Mouse (Mus musculus) hematopoietic stem cell, adult 5-6 weeks (primary cell): ENCODE measurements at regions not wholly inside any gene's neighbourhood (a gene's known extent, or its start where the extent isn't known, plus 50 kb on each side); places are given as distances from the start of the nearest gene placed in this dataset.
"Not testable (repeated sequence)": the region's sequence is repeated elsewhere in the genome, so short reads cannot be mapped to it uniquely, and the experiment has no call there.

Experiments used
- ATAC-seq, 2 experiments: fragments of 125-278 bp in 1 of 2; replicated peaks in 1 of 2; 2 replicates each; pipeline ENCODE4 v1.8.0; 2016 to 2017; ENCODE audit warnings: inconsistent platforms in 2 of 2, mild to moderate bottlenecking in 2 of 2, moderate number of reproducible peaks in 2 of 2, low read depth in 1 of 2, moderate TSS enrichment in 1 of 2; ENCODE audit not compliant: low FRiP score in 2 of 2, poor library complexity in 2 of 2, severe bottlenecking in 2 of 2, insufficient read depth in 1 of 2, low TSS enrichment in 1 of 2

DNA sequence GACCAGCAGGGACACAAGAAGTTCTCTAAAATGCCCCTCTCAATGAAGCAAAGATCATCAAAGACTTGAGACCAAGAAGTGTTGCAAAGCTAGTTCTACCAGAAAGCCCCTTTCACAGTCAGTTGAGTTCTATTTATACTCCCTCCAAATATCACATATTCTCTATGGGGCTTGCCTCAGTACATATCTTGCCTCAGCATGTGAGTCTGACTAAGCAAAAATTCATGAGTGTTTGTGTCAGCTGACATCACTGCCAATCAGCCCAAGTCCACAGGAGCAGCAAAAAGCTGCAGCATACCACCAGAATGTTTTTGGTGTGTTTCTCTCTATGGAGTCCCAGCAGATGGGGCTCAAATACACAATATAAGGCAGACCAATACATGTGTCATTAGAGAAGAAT lies 631.6 kb downstream of the Rpia start:
- no peak for ATAC-seq

DNA sequence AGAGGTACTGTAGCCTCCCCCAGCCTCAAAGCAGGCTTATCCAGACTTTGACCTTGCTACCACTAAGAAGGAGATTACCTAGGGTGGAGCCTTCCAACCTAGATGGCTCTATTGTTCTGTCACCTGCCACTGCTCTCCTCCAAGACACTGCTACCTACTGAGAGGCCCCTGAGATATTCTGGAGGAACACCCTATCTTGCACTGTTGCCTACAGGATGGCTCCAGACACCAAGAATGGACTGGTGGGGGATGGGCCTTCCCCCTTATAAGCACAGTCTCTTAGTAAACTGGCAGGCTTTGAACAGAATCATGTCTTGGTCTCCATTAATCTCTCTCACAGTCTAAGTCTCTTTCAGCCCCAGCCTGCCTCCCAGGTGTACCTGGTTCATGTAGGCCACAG lies 636.3 kb downstream of the Rpia start:
- not testable (repeated sequence) for ATAC-seq

- not testable (repeated sequence) for ATAC-seq
Observed at GRCm38 (mm10) chr6:70151098-70151838, 640.8 kb downstream of the Rpia start.

DNA sequence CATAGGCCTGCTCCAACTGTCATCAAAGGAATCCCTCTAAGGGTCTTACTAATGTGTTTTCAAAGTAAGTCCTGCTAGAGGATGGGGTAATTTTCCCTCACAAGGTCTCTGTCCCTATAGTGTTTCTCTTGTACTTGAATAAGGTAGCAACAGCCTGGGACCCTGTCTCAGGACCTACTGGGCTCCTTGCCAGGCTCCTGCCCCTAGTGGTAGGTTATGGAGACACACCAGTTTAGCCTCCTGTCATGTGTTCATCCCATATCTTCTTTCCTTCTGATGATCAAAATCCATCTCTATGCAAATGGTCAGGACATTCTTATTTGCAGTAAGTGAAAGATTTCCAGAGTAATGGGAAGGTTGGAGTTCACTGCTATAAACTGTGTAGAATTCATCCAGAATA lies 645.0 kb downstream of the Rpia start:
- peak in 1 of 2 experiments; percentile 37; a peak in 1 of 4 replicates for ATAC-seq

DNA sequence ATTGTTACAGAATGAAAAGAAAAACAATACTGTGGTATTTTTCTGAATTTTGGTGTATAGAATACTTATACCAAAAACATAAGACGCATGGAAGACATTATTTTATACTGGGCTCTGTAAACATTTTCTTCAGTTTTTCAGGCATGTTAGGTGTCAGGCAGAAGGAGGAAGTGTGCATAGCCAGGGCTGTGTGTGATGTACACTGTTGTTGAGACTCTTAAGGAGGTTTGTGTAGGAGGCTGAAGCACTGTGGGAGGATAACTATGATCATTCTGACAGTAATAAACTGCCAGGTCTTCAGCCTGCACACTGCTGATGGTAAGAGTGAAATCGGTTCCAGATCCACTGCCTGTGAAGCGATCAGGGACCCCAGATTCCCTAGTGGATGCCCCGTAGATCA lies 648.7 kb downstream of the Rpia start:
- not testable (repeated sequence) for ATAC-seq

DNA sequence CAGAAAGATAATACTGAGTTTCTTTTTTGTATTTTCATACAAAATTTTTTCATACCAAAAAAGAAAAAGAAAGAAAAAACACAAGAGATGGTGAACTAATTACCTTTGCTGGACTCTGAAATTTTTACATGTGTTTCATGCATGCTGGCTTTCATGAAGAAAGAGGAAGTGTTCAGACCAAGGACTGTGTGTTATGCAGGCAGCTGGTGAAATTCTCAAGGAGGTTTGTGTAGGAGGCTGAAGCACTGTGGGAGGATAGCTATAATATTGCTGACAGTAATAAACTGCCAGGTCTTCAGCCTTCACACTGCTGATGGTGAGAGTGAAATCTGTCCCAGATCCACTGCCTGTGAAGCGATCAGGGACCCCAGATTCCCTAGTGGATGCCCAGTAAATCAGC lies 675.2 kb downstream of the Rpia start:
- peak in 1 of 2 experiments; percentile 66; a peak in 1 of 4 replicates for ATAC-seq

- no peak for ATAC-seq
Observed at GRCm38 (mm10) chr6:70111892-70112291, 680.1 kb downstream of the Rpia start.

DNA sequence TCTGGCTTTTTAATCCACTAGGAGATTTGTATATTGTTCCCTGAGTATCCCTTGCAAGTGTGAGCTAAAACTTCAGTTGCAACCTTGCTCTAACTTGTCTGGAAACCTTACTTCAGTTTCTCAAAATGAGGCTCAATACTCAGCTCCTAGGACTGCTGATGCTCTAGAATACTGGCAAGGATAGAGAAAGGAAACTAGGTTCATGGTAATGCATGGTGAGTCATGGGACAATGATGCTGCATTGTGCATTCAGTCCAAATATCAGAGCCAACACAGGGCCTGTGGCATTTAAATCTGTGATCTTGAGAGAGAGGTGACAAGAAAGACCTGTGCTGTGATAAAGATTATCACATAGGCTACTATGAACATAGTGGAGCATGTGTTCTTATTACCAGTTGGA lies 682.6 kb downstream of the Rpia start:
- ATAC-seq = not testable (repeated sequence)

GRCm38 (mm10) chr6:70103781-70104180 lies 688.3 kb downstream of the Rpia start:
- ATAC-seq = no peak

- ATAC-seq = not testable (repeated sequence)
Observed at GRCm38 (mm10) chr6:70103174-70103573, 688.9 kb downstream of the Rpia start.

GRCm38 (mm10) chr6:70088041-70088440 lies 704.0 kb downstream of the Rpia start:
- ATAC-seq = no peak

DNA sequence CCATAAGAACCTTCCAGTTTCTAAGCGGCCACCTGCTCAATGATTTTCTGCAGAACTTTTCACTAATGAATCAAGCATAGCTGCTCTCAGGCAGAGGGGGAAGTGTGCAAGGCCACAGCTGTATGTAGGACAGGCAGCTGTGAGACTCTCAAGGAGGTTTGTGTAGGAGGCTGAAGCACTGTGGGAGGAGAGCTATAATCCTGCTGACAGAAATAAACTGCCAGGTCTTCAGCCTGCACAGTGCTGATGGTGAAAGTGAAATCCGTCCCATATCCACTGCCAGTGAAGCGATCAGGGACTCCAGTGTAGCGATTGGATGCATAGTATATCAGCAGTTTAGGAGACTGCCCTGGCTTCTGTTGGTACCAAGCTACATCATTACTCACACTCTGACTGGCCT lies 718.2 kb downstream of the Rpia start:
- no peak for ATAC-seq

DNA sequence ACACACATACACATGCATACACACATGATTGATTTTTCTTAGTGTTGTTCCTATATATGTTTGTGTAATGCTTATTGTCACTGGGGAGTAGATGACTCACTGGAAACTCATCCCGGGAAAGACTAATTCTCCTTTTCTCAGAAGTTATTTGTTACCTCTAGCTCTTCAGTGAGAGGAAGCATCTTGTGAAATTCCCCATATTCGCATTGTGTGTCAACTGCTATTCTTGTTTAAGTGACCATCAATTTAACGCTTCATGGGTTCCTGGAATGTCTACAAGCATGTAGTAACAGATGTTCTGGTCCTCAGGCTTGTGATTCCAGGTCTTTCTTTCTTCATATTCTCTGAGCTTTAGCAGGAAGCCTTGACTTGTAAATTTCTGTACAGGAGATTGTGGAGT lies 720.0 kb downstream of the Rpia start:
- no peak for ATAC-seq

DNA sequence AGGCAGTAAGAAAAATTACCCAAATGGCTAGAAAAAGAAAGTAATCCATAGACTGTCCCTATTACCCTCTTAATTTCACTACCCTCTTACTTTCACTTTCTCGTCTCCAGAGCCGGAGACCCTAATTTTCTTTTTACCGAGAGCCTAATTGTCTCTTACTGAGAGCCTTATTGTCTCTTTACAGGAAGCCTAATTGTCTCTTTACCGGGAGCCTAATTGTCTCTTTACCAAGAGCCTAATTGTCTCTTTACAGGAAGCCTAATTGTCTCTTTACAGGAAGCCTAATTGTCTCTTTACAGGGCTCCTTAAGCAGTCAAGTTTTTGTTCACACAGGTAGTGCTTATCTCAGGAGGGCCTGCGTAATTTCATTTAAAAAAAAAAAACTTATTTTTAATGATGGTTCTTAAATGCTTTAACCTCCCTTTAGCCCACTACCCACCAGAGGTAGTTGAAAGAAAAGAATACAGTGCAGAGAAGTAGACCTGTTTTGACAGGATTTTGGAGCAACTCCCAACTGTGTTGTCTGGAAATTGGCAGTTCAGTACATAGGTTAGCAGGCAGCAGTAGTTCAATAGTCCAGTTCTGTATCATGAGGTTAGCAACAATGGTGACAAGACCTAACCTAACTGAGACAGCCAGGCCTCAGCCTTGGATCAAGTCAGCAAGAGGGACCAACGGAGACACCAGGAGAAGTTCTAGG lies 724.2 kb downstream of the Rpia start:
- ATAC-seq = no peak

GRCm38 (mm10) chr6:70059028-70059427 lies 733.0 kb downstream of the Rpia start:
- ATAC-seq = no peak

- ATAC-seq = no peak
Observed at GRCm38 (mm10) chr6:70058374-70058773, 733.7 kb downstream of the Rpia start.

DNA sequence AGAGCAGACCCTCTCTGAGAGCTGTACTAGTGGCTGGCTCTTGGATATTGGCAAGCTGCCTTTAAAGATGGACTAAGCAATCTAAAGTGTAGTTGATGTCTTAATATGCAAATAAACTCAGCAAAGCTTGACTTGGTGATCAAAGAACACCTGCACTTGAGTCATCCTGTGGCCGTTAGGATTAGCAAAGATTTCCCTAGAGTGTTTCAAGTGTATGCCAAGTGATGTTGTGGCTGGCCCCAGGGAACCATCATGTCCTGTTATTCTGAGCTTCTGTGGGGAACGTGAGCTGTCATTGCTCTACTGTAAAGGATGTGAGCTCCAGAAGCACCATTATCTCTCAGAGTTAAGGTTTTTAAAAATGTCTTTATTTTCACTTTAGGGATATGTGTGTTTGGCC lies 751.1 kb downstream of the Rpia start:
- ATAC-seq = no peak

DNA sequence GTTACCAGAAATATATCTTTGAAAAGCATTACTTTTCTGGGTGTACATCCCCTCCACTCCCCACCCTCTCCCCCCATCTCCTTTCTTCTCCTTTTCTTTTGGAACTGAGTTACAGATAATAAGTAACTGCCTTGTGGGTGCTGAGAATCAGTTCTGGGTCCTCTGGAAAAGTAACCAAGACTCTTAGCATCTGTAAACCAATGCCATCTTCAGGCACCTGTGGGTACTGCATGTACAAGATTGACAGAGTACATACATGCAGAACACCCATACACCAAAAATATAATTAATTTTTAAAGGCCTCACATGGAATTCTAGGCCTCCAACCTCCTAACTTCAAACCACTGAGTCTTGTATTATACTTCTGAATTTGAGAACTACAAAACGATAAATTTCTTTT lies 758.4 kb downstream of the Rpia start:
- ATAC-seq = no peak

DNA sequence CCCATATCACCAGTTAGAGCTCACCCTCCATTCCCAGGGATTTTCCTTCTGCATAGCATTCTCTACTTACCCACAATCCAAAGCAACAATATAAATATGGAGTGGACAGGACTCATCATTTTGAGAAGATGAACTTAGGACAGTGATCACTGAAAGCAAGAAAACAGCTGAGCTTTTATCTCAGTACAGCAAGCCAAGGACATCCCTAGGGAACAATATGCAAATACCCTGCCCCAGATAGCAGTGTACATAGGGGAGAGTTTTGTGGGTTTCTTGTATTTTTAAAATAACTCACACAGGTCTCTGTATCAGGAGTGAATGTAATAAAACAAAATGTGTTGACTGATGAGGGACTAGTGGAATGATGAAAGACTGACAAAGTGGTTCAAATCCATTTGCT lies 780.5 kb downstream of the Rpia start:
- no peak for ATAC-seq
